Mouse (Mus musculus) kidney, adult 9 months (tissue): ENCODE measurements at regions not wholly inside any gene's neighbourhood (a gene's known extent, or its start where the extent isn't known, plus 50 kb on each side); places are given as distances from the start of the nearest gene placed in this dataset.

Source experiments
- DNase-seq: peaks from one replicate; pipeline ENCODE4 v3.0.0; 2022

DNA sequence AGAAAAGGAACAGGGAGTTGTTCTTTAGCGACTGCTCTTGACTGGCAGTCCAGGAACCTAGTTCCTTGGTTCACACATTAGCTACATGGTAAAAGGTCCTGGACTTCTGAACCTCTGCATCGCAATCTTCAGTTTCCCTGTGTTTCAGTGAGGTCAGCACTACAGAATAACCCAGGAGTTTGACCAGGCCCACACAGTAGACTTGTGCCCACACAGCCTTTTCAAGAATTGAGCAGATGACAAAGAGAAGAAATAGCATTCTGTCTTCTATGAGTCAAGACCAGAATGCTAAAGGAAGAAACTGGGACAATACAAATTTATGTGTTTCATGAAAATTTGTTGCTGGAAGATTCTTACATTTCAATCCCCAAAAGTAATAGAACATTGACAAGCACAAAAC, 1162.7 kb upstream of the Slc39a10 start:
- peak; percentile 2 for DNase-seq

GRCm38 (mm10) chr1:48031631-48032030, 1139.0 kb upstream of the Slc39a10 start:
- no peak for DNase-seq
